Mouse (Mus musculus) R1 (cell line): ENCODE measurements around the gene Ttll9.

Experiments used
- DNase-seq: peaks from one replicate; pipeline ENCODE4 v3.0.0-alpha.2; 2018; ENCODE audit warnings: low read depth, low spot score

Gene Ttll9

GRCm38 (mm10) chr2:153013724-153014515 is 51.6 kb downstream of the Ttll9 start:
- no peak for DNase-seq

- peak; percentile 96 for DNase-seq
Observed at GRCm38 (mm10) chr2:153014758-153015593, 52.7 kb downstream of the Ttll9 start, which contains the start of gene Pdrg1. Gene Pdrg1 (minus strand): TSS chr2:153015427.

DNA sequence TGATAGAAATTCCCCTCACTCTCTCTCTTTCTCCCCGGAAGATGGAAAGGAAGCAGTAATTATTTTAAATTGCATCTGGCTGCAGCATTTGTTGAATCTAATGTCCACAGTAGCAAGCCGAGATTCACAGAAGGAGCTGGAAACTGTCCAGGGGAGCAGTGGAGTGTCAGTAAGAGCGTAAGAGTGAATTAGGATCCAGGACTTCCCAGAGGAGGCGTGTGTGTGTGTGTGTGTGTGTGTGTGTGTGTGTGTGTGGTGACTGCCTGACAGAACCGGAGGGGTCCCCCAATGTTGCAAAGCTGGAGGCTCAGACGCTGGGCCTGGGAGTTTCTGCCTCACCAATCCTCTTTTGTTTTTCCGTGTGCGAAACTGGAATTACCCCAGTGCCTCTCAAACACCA is 53.5 kb downstream of the Ttll9 start:
- no peak for DNase-seq

- DNase-seq, result no peak
Observed at GRCm38 (mm10) chr2:153016786-153017185, 54.5 kb downstream of the Ttll9 start.

- DNase-seq, result no peak
Observed at GRCm38 (mm10) chr2:153019355-153019754, 57.1 kb downstream of the Ttll9 start.

GRCm38 (mm10) chr2:153021163-153021562 is 58.9 kb downstream of the Ttll9 start:
- peak; percentile 88 for DNase-seq

- no peak for DNase-seq
Observed at GRCm38 (mm10) chr2:153022855-153023254, 60.6 kb downstream of the Ttll9 start.

- DNase-seq, result no peak
Observed at GRCm38 (mm10) chr2:153026052-153026451, 63.8 kb downstream of the Ttll9 start.

GRCm38 (mm10) chr2:153027501-153027900 is 65.2 kb downstream of the Ttll9 start:
- no peak for DNase-seq

GRCm38 (mm10) chr2:153030422-153030821 is 68.1 kb downstream of the Ttll9 start:
- no peak for DNase-seq

DNA sequence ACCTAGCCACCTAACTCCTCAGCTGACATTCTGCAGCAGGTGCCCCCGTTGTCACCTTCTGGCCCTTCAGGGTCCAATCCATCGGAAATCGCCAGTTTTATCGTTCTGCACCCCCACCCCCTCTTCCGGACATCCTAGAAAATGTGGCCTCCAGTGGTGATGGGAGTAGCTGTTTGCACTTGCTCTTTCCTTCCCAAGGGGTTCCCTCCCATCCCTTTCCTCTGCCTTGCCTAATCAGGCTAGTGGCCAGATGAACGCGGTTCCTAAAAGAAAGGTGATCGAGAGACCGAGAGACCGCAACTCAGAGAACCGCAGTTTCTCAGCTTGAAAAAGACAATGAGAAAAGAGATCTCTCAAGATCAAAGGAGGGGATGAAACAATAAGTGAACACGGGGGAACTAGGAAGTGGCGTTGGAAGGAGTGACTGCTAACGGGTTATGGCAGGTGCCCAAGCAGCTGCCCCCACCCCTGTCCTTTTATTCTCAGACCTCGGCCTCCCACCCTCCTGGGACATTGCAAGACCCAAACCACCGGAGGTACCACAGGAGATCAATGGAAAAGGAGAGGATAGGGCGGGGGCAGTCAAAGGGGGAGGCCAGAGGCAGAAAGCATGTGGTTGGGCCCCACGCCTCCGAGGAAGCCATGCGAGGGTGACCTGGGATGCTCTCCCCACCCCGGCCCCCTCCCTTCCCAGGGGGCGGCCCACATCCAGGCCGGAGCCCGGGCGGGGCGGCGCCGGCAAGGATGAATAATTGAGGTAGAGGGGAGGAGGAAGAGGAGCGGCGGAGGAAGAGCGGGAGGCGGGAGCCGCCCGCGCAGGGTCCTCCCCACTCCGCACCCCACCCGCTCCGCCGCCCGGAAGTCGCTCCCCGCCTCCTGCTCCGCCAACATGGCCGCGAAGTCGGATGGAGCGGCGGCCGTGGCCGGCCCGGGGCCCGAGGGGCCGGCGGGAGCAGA is 69.1 kb downstream of the Ttll9 start, which contains the start of gene Xkr7:
Xkr7 (plus strand) TSS at position 727 of the 957 bp plus-strand sequence.
- DNase-seq, result peak; percentile 58

GRCm38 (mm10) chr2:153032083-153032842 is 70.0 kb downstream of the Ttll9 start:
- DNase-seq, result peak; percentile 87

DNA sequence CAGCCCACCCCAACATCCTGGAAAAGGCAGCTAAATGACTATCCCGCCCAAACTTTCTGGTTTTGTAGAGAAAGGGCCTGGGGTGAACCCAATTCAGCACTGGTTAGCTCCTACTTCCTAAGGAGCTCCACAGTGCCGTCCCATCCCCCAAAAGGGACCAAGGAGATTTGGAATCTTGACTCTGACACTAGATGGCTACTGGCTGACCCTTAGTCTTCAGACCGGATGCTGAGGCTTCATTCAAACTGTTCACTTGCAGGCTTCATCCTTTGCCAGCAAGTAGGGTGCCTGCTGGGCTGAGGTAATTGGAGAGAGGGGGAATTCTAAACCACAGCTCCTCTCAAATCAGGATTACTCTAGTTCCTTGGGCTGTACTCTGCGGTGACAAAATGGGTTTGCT is 70.7 kb downstream of the Ttll9 start:
- DNase-seq, result peak; percentile 55

- DNase-seq, result no peak
Observed at GRCm38 (mm10) chr2:153033545-153034230, 71.4 kb downstream of the Ttll9 start.

DNA sequence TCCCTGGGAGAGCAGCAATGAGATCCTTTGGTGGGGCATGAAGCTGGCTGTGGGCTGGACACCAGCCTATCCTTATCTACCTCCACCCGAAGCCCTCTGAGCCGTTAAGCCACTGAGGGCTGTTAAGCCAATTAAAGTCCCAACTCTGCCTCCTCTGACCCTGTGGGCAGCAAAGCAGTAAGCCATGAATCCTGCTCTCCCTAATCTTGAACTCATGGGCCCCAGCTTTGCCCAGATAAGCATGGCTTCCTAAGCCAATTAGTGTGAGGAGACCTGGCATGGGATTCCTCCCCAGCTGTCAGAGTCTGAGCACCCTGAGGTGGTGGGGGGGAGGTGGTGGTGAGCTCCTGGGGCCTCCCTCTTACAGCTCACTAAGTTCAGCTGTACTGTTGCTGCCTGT is 74.4 kb downstream of the Ttll9 start:
- DNase-seq, result no peak

GRCm38 (mm10) chr2:153043886-153044285 is 81.6 kb downstream of the Ttll9 start:
- no peak for DNase-seq

- DNase-seq, result no peak
Observed at GRCm38 (mm10) chr2:153045884-153046299, 83.6 kb downstream of the Ttll9 start.

DNA sequence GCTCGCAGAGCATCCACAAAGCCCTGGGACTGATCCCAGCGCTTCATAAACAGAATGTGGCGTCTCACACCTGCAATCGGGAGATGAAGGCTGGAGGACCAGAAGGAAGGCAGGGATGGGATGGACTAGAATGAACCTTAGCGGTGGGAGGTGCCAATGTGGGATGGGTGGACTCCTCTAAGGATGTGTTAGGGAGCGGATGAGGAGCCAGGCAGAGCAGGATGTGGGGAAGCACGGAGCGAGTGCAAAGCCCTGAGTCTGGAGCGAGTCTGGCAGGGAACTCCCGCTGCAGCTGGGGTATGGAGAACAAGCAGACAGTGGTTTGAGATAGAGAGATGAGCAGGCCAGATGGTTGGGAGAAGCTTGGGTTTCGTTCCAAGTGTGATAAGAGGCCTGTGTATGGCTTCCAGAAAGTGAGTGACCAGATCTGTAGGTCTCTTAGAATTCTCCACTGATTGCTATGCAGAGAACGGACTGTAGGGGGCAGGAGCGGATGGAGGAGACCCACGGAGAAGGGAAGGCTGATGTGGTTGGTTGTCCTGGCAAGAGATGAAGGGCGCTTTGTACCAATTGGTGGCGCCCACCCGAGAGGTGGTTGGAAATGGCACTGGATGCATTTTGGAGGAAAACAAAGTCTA is 85.7 kb downstream of the Ttll9 start:
- peak; percentile 79 for DNase-seq

DNA sequence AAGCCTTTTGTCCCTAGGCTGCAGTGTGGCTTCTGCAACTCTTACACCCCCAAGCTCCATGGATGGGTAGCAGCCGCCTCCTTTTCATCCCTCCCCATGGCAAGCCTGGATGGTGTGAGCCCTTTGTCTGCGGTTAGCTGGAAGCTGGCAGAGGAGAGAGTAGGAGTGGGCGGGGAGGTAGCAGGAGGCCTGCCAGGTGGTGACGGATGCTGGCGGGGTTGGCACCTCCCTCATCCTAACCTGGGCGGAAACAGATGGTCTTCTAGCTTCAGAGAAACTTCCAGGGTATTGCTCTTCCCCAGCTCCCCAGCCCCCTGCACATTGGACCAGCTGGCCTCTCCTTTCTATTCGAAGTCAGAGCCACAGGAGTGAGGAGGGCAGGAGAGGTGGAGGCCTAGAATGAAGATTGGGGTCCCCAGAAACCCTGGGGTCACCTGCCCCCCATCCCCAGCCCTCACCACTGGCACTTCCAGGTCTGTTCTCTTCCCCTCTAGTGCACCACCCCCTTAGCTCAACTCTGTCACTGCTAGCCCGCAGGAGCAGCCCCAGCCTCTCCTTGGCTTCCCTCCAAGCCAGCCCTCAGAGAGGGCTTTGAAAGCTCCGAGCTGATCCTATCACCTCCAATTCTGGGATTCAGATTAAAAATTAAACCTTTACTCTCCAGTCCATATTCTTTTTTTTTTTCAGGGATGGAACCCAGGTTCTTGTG is 87.2 kb downstream of the Ttll9 start:
- no peak for DNase-seq
